Mouse (Mus musculus) bone marrow, adult 2 months (tissue): ENCODE measurements around the gene Prss57.

Experiments
- CTCF ChIP-seq: fragments of 200-500 bp; IDR thresholded peaks from 2 replicates; pipeline ENCODE4 v1.5.1; 2011; ENCODE audit warnings: low read length, control low read depth; ENCODE audit not compliant: control insufficient read depth, insufficient read depth
- POLR2A ChIP-seq: fragments of 200-500 bp; IDR thresholded peaks from 2 replicates; pipeline ENCODE4 v1.6.1; 2011; ENCODE audit warnings: low read depth, mild to moderate bottlenecking, control low read depth, low read length, borderline replicate concordance; ENCODE audit not compliant: control insufficient read depth

- TF ChIP-seq CTCF, result no peak
- TF ChIP-seq POLR2A, result no peak
Observed at GRCm38 (mm10) chr10:79807826-79808225, 17.1 kb upstream of the Prss57 start.
